Mouse (Mus musculus) layer of hippocampus, adult 8-10 months (tissue): ENCODE measurements around the gene Fzr1. TPM values are rescaled to one million over a fixed set of nuclear protein-coding genes. Genes with fewer than 3 reads are reported as not detected.

Source experiments
- DNase-seq, 2 experiments: peaks; one replicate each; pipeline ENCODE4 v3.0.0; 2022; ENCODE audit warnings: low spot score in 2 of 2
- total RNA-seq, 4 experiments: library from RNA; stranded (reverse); gene quantifications; 2 replicates each; pipeline ENCODE4 v1.2.4; 2022

Gene Fzr1
- total RNA-seq = 10 to 100 TPM; 64.6 to 72.1 (median 67.2) TPM

- no peak for DNase-seq
Measured at GRCm38 (mm10) chr10:81377793-81378552, at the start of gene Fzr1. Fzr1 (minus strand) TSS chr10:81378516.

DNA sequence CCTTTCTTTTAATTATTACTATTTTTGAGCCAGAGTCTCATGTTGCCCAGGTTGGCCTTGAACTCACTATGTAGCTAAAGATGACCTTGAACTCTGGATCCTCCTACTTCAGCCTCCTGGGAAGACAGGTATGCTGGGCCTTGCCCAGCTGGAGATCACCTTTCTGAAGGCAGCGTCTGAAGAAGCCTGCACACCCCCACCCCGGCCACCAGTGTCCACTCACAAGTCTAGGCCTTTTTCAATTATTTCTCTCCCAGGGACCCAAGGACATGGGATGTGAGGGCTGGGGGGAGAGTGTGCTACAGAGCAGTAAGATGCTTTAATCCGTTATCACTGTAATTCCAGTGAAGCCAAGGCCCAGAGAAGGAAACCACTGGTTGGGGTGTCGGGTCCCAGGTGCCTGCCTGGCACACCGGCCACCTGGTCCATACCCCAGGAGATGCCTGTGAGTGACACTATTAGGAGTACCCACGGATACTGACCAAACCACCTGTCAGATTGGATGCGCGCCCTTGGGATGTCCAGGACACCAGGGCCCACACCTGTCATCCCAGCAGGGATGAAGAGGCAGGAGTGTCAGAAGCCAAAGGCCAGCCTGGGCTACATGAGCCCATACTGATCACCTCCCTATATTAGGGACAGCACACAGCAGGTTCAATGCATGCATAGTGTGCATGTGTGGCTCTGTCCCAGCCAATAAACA lies 49.6 kb upstream of the Fzr1 start:
- peak; percentile 13 to 15 for DNase-seq

- DNase-seq = peak in 1 of 2 experiments; percentile 7
Measured at GRCm38 (mm10) chr10:81427327-81427726, 49.0 kb upstream of the Fzr1 start.

DNA sequence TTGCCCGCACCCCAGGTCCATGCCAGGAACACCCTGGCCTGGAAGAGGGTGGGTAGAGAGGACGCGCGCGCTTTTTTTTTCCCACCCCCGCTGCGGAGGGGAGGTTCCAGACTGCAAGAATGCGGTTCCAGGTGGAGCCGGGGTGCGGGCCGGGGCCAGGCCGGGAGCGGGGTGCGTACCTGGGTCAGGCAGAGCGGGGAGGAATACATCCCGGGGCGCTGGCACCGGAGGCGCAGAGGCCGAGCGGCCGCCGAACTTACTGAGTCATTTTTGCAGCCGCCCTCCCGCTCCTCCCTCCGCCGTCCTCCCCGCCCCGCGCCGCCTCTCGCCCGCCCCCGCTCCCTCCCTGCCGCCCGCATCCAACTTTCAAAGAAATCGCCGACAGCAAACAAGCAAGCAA lies 48.6 kb upstream of the Fzr1 start:
- peak; percentile 32 to 44 for DNase-seq

DNA sequence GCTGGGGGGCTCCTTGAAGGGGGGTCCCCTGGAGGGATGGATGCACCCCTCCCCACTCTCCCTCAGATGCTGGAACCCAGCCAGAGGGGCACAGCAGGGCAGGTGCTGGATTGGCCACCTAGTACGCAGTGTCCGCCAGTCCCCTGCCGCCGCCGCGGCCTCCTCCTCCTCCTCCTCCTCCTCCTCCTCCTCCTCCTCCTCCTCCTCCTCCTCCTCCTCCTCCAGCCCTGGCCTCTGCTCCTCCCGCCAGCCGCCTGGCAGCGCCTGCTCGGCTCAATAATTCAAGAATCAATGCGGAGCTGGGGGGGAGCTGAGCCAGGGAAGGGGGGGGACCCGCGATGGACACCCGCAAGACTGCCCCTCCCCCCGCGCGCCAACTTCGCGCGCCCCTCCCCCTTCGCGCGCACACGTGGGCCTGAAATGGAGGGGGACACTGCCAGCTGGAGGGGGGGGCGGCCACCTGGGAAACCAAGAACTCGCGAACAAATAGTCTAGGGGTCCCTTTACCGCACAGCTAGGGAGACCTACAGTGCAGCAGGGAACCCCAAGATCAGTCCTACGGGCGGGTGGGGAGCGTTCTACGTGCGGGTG lies 47.9 kb upstream of the Fzr1 start:
- peak; percentile 6 to 9 for DNase-seq

- DNase-seq = peak; percentile 11 to 32
Measured at GRCm38 (mm10) chr10:81425236-81425850, 47.0 kb upstream of the Fzr1 start.

GRCm38 (mm10) chr10:81424246-81425051 lies 46.1 kb upstream of the Fzr1 start:
- peak; percentile 8 to 16 for DNase-seq

DNA sequence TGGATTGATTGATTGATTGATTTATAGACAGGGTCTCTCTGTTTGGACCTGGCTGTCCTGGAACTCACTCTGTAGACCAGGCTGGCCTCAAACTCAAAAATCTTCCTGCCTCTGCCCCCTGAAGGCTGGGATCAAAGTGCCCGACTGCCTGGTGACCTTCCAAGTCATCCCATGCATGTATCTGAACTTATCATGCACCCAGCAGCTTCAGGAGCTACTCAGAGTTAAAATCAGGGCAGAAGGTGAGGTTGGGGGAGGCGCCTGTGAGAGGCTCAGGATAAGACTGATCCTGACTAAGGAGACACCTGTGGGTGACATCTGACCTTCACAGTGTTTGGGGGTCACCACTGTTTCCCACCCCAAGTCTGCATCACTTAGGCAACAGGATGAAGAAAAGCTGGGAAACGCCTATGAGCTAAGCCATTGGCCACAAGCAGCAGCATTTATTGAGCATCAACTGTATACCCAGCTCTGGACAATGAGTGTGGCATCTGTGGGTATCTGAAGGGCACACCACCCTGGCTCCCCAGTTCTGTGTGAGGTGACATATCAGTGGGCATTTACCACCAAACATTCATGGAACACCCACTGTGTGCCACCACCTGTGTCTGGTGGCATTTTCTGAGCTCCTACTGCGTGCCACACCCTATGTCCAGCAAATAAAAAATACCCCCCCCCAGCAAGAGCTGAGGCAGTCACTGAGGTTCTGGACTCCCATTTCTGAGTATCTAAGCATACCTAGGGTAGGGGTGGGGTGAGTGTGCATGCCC lies 45.3 kb upstream of the Fzr1 start:
- no peak for DNase-seq

- DNase-seq = peak in 1 of 2 experiments; percentile 8
Measured at GRCm38 (mm10) chr10:81422661-81423217, 44.4 kb upstream of the Fzr1 start.

DNA sequence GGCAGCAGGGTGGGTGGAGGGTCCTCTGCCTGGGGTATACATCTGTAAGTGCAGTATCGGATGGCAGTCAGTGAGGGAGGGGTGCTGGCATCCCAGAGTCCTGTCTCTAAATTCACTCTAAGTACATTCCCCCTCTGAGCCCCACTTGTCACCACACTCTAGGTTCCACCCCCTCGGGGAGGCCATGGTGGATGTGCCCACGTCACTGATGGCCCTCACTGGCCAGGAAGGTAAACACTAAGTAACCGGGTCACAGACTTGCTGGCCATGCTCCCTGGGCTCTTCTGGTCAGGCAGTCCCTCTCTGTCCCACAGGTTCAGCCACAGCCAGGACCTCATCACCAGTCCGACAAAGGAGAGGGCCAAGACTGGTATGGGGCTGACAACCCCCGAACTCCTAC lies 43.9 kb upstream of the Fzr1 start:
- peak; percentile 2 to 5 for DNase-seq

DNA sequence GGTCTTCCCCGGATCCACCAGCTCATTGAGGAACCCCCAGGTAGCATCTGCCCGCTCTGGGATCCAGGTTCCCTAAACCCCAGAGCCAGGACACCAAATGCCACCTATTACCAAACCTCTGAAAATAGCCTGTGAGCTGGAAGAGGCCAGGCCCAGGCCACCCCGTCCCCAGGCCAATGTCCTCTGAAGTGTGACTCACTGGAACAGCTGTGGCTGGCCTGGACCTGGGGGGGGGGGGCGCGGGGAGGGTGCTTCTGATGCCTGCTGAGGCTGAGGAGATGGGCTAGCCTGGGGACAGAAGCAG lies 43.4 kb upstream of the Fzr1 start:
- DNase-seq = no peak

DNA sequence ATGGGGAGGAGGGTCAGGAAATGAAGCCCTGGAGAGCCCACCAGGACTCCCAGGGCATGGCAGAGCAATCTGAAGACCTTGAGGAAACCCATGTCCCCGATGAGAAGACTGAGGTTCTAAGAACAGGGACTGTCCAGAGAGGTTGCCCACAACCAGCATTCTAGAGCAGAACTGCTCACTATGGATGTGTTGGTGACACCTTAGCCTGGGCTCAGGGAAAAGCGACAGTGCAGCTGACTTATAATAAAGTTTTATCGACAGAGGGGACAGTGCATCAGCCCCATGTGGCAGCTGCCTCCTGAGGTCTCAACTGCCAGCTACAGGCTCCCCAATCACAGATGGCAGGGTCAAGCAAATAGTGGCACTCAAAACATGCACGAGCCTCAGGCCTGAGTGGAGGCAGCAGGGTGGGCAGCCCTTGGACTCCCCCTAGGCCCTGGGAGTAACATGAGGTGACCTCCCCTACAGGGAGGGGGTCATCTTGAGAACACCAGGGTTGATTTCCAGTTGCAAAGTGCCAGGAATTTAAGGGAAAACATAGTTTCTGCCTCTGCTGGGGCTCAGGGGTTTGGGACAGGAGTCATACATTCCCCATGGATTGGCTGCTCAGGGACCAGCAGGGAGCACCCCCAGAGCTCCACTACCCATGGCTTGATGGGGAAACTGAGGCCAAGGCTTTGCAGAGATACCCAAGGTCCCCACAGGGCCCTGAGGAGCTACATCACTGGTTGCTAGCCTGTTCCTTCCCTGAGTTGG lies 42.9 kb upstream of the Fzr1 start:
- no peak for DNase-seq

- no peak for DNase-seq
Measured at GRCm38 (mm10) chr10:81420191-81420767, 42.0 kb upstream of the Fzr1 start.

DNA sequence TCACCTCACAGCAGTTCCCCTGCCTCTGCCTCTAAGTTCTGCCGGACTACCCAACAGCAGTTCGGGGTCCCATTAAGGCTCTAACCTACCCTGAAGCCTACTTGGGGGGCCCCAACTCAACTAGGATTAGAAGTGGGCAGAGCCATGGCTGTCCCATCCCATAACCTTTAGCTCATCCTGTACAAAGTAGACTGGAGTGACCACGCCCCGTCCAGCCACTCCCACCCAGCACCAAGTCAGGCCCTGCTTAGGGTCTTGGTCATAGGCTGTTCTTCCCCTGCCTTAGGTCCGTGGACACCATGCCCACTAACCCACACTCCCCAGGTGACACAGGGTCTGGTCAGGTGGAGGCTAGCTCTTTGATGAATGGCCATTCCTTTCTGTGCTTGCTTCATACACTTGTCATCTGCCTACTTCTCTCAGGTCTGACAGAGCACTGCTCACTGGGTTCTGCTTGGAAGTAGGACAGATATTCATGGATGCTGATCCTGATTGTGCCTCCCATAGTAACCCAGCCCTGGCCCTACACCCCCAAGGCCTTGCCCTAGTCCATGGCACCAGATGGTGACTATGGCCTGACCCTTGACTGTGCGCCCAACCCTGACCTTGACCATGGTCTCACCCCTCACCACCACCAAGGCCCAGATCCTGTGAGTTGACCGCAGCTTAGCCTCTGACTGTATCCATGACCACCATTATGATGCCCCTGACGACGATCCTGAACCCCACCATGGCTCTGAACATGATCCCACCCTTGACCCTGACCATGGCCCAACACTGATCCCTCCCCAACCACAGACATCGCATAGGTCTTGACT lies 41.0 kb upstream of the Fzr1 start:
- DNase-seq = no peak

DNA sequence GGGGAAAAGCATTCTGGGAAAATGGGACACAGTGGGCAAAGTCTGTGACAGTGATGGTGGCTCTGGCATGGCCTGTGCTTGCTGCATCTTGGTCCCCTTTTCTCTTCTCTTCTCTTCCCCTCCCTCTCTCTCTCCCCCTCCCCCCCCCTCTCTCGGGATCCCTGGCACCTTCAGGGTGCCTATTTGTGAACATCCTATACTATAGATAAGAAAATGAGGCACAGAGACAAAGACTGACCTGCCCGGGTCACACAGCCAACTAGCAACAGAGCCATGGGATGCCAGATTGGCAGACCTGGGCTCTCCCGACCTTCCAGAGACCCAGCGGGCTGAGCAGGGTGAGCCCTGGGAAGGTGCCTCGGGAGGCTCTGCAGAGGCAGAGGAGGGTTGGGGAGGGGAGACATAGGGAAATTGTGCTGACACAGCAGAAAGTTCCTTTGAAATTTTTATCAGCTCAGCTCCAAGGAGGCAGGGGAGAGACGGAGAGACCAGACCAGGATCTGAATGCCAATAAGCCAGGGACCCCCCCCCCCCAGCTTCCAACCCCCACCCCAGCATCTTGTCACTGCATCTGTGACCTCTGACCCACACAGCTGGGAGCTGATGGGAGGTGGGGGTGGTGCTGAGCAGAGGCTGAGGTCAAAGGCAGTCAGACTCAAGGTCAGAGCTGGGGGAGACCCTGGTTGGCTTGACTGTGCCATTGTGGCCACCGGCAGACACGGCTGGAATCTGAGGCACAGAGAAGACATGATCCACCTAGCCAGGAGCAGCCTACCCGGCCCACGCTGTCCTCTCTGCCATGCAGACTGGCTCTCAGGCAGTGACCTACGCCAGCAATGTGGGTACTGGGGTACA lies 40.1 kb upstream of the Fzr1 start:
- no peak for DNase-seq

- no peak for DNase-seq
Measured at GRCm38 (mm10) chr10:81417227-81418215, 39.2 kb upstream of the Fzr1 start.
